25 mouse cellular contexts compared by ENCODE assay signal in the genomic region with DNA sequence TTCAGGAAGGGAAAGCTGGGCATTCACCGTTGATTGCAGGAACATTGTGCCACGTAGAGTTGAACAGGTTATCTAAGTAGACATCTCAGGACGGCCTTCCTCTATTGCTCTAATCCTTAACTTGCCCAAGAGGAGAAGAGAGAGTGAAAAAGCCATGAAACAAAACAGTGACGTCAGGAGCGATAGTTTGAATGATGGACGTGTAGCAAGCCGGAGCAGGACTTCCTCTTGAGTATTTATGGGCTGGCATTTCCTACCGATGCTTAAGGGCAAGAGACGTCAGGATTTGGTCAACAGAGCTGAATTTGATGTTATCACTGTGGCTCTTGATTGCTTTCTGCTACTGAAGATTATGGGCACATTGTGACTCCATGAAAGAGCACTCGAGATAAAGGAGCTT.
A peak's percentile ranks its signal among the peaks of the same experiment; 100 is the strongest.
DNase-seq lines count a peak whose midpoint lies in the region; ATAC-seq and TF ChIP-seq lines count a peak whose summit lies in the region.
"Had no signal": no experiment of that assay in that cellular context is flagged by ENCODE, and none has a peak within 500 bp of the region (broad histone marks: within the 10 kb centered on the region; RNA-seq: fewer than 3 reads in every experiment).

No protein-coding gene starts in this region.

- H3K4me2 ChIP-seq in lung, postnatal 0 days (replicated peaks; ENCODE audit: low read depth, low read length), result no peak overlapping the region
- no peak overlapping the region for H3K4me2 ChIP-seq in hindbrain, embryonic 16.5 days (ENCODE audit: low read length)
- no peak overlapping the region for H3K4me2 ChIP-seq in forebrain, embryonic 15.5 days (replicated peaks)
- H3K4me2 ChIP-seq: heart, embryonic 12.5 days; hindbrain, embryonic 12.5 days; hindbrain, embryonic 15.5 days; intestine, embryonic 15.5 days had no signal

- no peaks in the 10 kb centered on the region for H3K79me2 ChIP-seq in heart, adult 2 months (replicated peaks; ENCODE audit: control insufficient read depth, insufficient read depth, low read length)

- no peak for TF ChIP-seq POLR2A in heart, adult 2 months (IDR thresholded peaks at IDR 0.05; ENCODE audit: insufficient read depth, low read depth, low read length)

- TF ChIP-seq CTCF in heart, adult 2 months (IDR thresholded peaks at IDR 0.05), result no peak
- TF ChIP-seq CTCF in lung, postnatal 0 days (IDR thresholded peaks at IDR 0.05), result no peak

- no peak overlapping the region for H3K4me3 ChIP-seq in heart, adult 2 months
- no peak overlapping the region for H3K4me3 ChIP-seq in lung, postnatal 0 days (ENCODE audit: low read depth, low read length)
- no peak overlapping the region for H3K4me3 ChIP-seq in hindbrain, embryonic 16.5 days (ENCODE audit: low read length)
- H3K4me3 ChIP-seq in forebrain, embryonic 15.5 days, result no peak overlapping the region
- H3K4me3 ChIP-seq: heart, embryonic 12.5 days; hindbrain, embryonic 12.5 days; hindbrain, embryonic 15.5 days; intestine, embryonic 15.5 days had no signal

- TF ChIP-seq EP300 in heart, adult 2 months (IDR thresholded peaks at IDR 0.05; ENCODE audit: insufficient read depth, low read depth, low read length), result no peak
- peak; percentile 34; the same call in 1 of the 2 replicates for TF ChIP-seq EP300 in lung, postnatal 0 days (IDR thresholded peaks at IDR 0.05)

- H3K36me3 ChIP-seq in heart, adult 2 months (ENCODE audit: control insufficient read depth, insufficient read depth, low read length), result no peaks in the 10 kb centered on the region
- H3K36me3 ChIP-seq in lung, postnatal 0 days (ENCODE audit: insufficient read depth, low read length), result no peaks in the 10 kb centered on the region
- no peaks in the 10 kb centered on the region for H3K36me3 ChIP-seq in hindbrain, embryonic 16.5 days (ENCODE audit: control insufficient read depth, insufficient read depth, low read length)
- H3K36me3 ChIP-seq in forebrain, embryonic 15.5 days, result no peaks in the 10 kb centered on the region
- H3K36me3 ChIP-seq: heart, embryonic 12.5 days; hindbrain, embryonic 12.5 days; hindbrain, embryonic 15.5 days; intestine, embryonic 15.5 days had no signal

- WGBS in heart, adult 2 months, result 41% methylated on average over 10 of the region's 10 CpGs
- 27% methylated on average over 10 of the region's 10 CpGs for WGBS in lung, postnatal 0 days
- 86% methylated on average over 10 of the region's 10 CpGs for WGBS in hindbrain, embryonic 16.5 days
- WGBS in forebrain, embryonic 15.5 days, result 88% methylated on average over 10 of the region's 10 CpGs

- 0 out of 2 replicates have a peak, but pooled peaks have one; percentile 23 for ATAC-seq in lung, postnatal 0 days
- ATAC-seq in hematopoietic stem cell, adult 5-6 weeks (replicated peaks in 1 of 2; ENCODE audit: insufficient read depth in 1 of 2, low FRiP score in 2 of 2, low TSS enrichment in 1 of 2, low read depth in 1 of 2, poor library complexity in 2 of 2, severe bottlenecking in 2 of 2), result peak; percentile 68 to 79
- no peak for ATAC-seq in hindbrain, embryonic 16.5 days
- ATAC-seq in forebrain, embryonic 15.5 days (replicated peaks), result no peak
- ATAC-seq: activated CD4-positive, CD25-positive, alpha-beta regulatory T cell, adult 4 months; forebrain, embryonic 14.5 days; intestine, embryonic 15.5 days had no signal

- H3K4me1 ChIP-seq in heart, adult 2 months (ENCODE audit: control insufficient read depth, insufficient read depth, low read length), result no peaks in the 10 kb centered on the region; the same call in 1 of the 2 replicates
- no peaks in the 10 kb centered on the region for H3K4me1 ChIP-seq in lung, postnatal 0 days (ENCODE audit: insufficient read depth, low read depth, low read length)
- no peaks in the 10 kb centered on the region for H3K4me1 ChIP-seq in hindbrain, embryonic 16.5 days (ENCODE audit: control insufficient read depth, insufficient read depth, low read depth, low read length)
- no peaks in the 10 kb centered on the region for H3K4me1 ChIP-seq in forebrain, embryonic 15.5 days
- H3K4me1 ChIP-seq: hindbrain, embryonic 12.5 days; hindbrain, embryonic 15.5 days; intestine, embryonic 15.5 days had no signal

- DNase-seq in heart, adult 11 months, result peak; percentile 39
- no peak for DNase-seq in heart, adult 2 months
- peak; percentile 31 for DNase-seq in lung, postnatal 0 days (ENCODE audit: low spot score)
- DNase-seq in lung, postnatal 25 days (ENCODE audit: low spot score), result no peak
- DNase-seq in cerebellum, postnatal 4 days (ENCODE audit: low spot score in 2 of 2), result no peak
- DNase-seq: adrenal gland, adult 8-10 months; adrenal gland, postnatal 25 days; cerebellum, adult 11 months; cerebellum, adult 2 months; cerebellum, adult 9-11 months; cerebellum, postnatal 25 days; gastrocnemius, postnatal 10 days; gastrocnemius, postnatal 36 days; heart, postnatal 14 days; heart, postnatal 4 days; kidney, adult 11 months had no signal

- intact Hi-C loops in heart, adult 2 months (cut with DNase I), result no loop called here

- no peaks in the 10 kb centered on the region for H3K27me3 ChIP-seq in heart, adult 2 months (ENCODE audit: control insufficient read depth, insufficient read depth, low read length)
- no peaks in the 10 kb centered on the region for H3K27me3 ChIP-seq in lung, postnatal 0 days (replicated peaks; ENCODE audit: insufficient read depth, low read length)
- H3K27me3 ChIP-seq in hindbrain, embryonic 16.5 days (replicated peaks; ENCODE audit: control insufficient read depth, insufficient read depth, low read length), result no peaks in the 10 kb centered on the region
- no peaks in the 10 kb centered on the region for H3K27me3 ChIP-seq in forebrain, embryonic 15.5 days
- H3K27me3 ChIP-seq: heart, embryonic 12.5 days; hindbrain, embryonic 12.5 days; hindbrain, embryonic 15.5 days; intestine, embryonic 15.5 days had no signal

- H3K9ac ChIP-seq in heart, adult 2 months (ENCODE audit: low read depth, low read length), result no peak overlapping the region
- no peak overlapping the region for H3K9ac ChIP-seq in lung, postnatal 0 days (replicated peaks; ENCODE audit: low read depth)
- no peak overlapping the region for H3K9ac ChIP-seq in hindbrain, embryonic 16.5 days (ENCODE audit: low read depth, low read length)
- no peak overlapping the region for H3K9ac ChIP-seq in forebrain, embryonic 15.5 days (replicated peaks)
- H3K9ac ChIP-seq: heart, embryonic 12.5 days; hindbrain, embryonic 12.5 days; hindbrain, embryonic 15.5 days; intestine, embryonic 15.5 days had no signal

- H3K9me3 ChIP-seq in lung, postnatal 0 days (ENCODE audit: low read length), result no peaks in the 10 kb centered on the region
- no peaks in the 10 kb centered on the region for H3K9me3 ChIP-seq in hindbrain, embryonic 16.5 days (ENCODE audit: control insufficient read depth, low read length)
- no peaks in the 10 kb centered on the region for H3K9me3 ChIP-seq in forebrain, embryonic 15.5 days
- H3K9me3 ChIP-seq: heart, embryonic 12.5 days; hindbrain, embryonic 12.5 days; hindbrain, embryonic 15.5 days; intestine, embryonic 15.5 days had no signal

- H3K27ac ChIP-seq in heart, adult 2 months, result no peak overlapping the region
- no peak overlapping the region for H3K27ac ChIP-seq in lung, postnatal 0 days (ENCODE audit: low read length)
- H3K27ac ChIP-seq in hindbrain, embryonic 16.5 days (ENCODE audit: low read depth, low read length), result no peak overlapping the region
- no peak overlapping the region for H3K27ac ChIP-seq in forebrain, embryonic 15.5 days (replicated peaks)
- H3K27ac ChIP-seq: hindbrain, embryonic 12.5 days; hindbrain, embryonic 15.5 days; intestine, embryonic 15.5 days had no signal

Comparison
In these comparisons a context has a peak if more than half of its experiments do, and no peak if none do; other contexts are left out.
1. DNase-seq: peak in heart, adult 11 months (single experiment) and lung, postnatal 0 days (single experiment); none in heart, adult 2 months (0 of 2), lung, postnatal 25 days (single experiment) and cerebellum, postnatal 4 days (0 of 2).
2. ATAC-seq: peak in lung, postnatal 0 days (single experiment) and hematopoietic stem cell, adult 5-6 weeks (2 of 2); none in hindbrain, embryonic 16.5 days (single experiment) and forebrain, embryonic 15.5 days (single experiment).